18 mouse cellular contexts compared by ENCODE assay signal in the genomic region with DNA sequence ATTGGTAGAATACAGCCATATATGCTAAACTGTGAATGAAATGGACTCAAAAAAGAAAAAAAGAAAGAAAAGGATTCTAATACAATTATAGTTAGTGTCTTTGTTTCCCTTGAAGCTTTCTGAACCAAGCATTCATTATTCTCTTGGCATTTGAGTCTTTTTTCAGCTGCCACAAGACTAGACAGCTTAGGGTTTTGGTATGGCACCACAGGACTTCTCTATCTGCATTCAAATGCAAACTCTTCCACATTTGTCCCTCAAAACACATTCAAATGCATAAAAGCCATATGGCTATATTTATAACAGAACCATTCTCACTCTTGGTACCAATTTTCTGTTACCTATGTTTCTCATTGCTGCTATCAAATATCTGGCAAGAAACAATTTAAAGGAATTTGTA.
A peak's percentile ranks its signal among the peaks of the same experiment; 100 is the strongest.
DNase-seq lines count a peak whose midpoint lies in the region; ATAC-seq lines count a peak whose summit lies in the region.
"Had no signal": no experiment of that assay in that cellular context is flagged by ENCODE, and none has a peak within 500 bp of the region (broad histone marks: within the 10 kb centered on the region; RNA-seq: fewer than 3 reads in every experiment).

No protein-coding gene starts in this region.

- no peaks in the 10 kb centered on the region for H3K4me1 ChIP-seq in forebrain, embryonic 13.5 days
- no peaks in the 10 kb centered on the region for H3K4me1 ChIP-seq in forebrain, embryonic 16.5 days (replicated peaks; ENCODE audit: control insufficient read depth, insufficient read depth, low read length)
- no peaks in the 10 kb centered on the region for H3K4me1 ChIP-seq in hindbrain, embryonic 11.5 days (replicated peaks; ENCODE audit: control insufficient read depth, insufficient read depth, low read length)
- no peaks in the 10 kb centered on the region for H3K4me1 ChIP-seq in hindbrain, embryonic 14.5 days (replicated peaks; ENCODE audit: control insufficient read depth, insufficient read depth, low read length)
- no peaks in the 10 kb centered on the region for H3K4me1 ChIP-seq in midbrain, embryonic 12.5 days
- no peaks in the 10 kb centered on the region for H3K4me1 ChIP-seq in midbrain, embryonic 13.5 days (replicated peaks)
- H3K4me1 ChIP-seq: embryonic facial prominence, embryonic 10.5 days; embryonic facial prominence, embryonic 12.5 days had no signal

- H3K27ac ChIP-seq in forebrain, embryonic 13.5 days: no peak overlapping the region
- H3K27ac ChIP-seq in forebrain, embryonic 16.5 days (ENCODE audit: low read length): no peak overlapping the region
- H3K27ac ChIP-seq in hindbrain, embryonic 11.5 days (ENCODE audit: low read depth, low read length): no peak overlapping the region
- H3K27ac ChIP-seq in hindbrain, embryonic 14.5 days: no peak overlapping the region
- H3K27ac ChIP-seq in midbrain, embryonic 12.5 days (replicated peaks): no peak overlapping the region
- no peak overlapping the region for H3K27ac ChIP-seq in midbrain, embryonic 13.5 days
- H3K27ac ChIP-seq: embryonic facial prominence, embryonic 10.5 days; embryonic facial prominence, embryonic 12.5 days had no signal

- no peaks in the 10 kb centered on the region for H3K36me3 ChIP-seq in forebrain, embryonic 13.5 days (ENCODE audit: poor library complexity, severe bottlenecking)
- no peaks in the 10 kb centered on the region for H3K36me3 ChIP-seq in forebrain, embryonic 16.5 days (ENCODE audit: control insufficient read depth, insufficient read depth)
- H3K36me3 ChIP-seq in hindbrain, embryonic 11.5 days (ENCODE audit: control insufficient read depth, insufficient read depth, low read length): no peaks in the 10 kb centered on the region
- no peaks in the 10 kb centered on the region for H3K36me3 ChIP-seq in hindbrain, embryonic 14.5 days (replicated peaks; ENCODE audit: control insufficient read depth, insufficient read depth)
- no peaks in the 10 kb centered on the region for H3K36me3 ChIP-seq in midbrain, embryonic 12.5 days
- no peaks in the 10 kb centered on the region for H3K36me3 ChIP-seq in midbrain, embryonic 13.5 days
- H3K36me3 ChIP-seq: embryonic facial prominence, embryonic 10.5 days; embryonic facial prominence, embryonic 12.5 days had no signal

- 0 out of 2 replicates have a peak, but pooled peaks have one; percentile 38 for ATAC-seq in forebrain, embryonic 13.5 days
- ATAC-seq in forebrain, embryonic 16.5 days: no peak
- ATAC-seq in hindbrain, embryonic 11.5 days (ENCODE audit: low FRiP score): 0 out of 2 replicates have a peak, but pooled peaks have one; percentile 18
- no peak for ATAC-seq in hindbrain, embryonic 14.5 days (ENCODE audit: low FRiP score)
- peak; percentile 61; the same call in 1 of the 2 replicates for ATAC-seq in midbrain, embryonic 12.5 days (ENCODE audit: low FRiP score, low read depth)
- ATAC-seq in midbrain, embryonic 13.5 days: no peak
- ATAC-seq: forebrain, postnatal 0 days had no signal

- no peak overlapping the region for H3K4me2 ChIP-seq in forebrain, embryonic 13.5 days
- no peak overlapping the region for H3K4me2 ChIP-seq in forebrain, embryonic 16.5 days (ENCODE audit: low read length)
- no peak overlapping the region for H3K4me2 ChIP-seq in hindbrain, embryonic 11.5 days (replicated peaks; ENCODE audit: low read depth, low read length)
- no peak overlapping the region for H3K4me2 ChIP-seq in hindbrain, embryonic 14.5 days (replicated peaks)
- no peak overlapping the region for H3K4me2 ChIP-seq in midbrain, embryonic 12.5 days (replicated peaks)
- H3K4me2 ChIP-seq in midbrain, embryonic 13.5 days (replicated peaks): no peak overlapping the region
- H3K4me2 ChIP-seq: embryonic facial prominence, embryonic 12.5 days had no signal

- DNase-seq in hindbrain, embryonic 11.5 days (ENCODE audit: low spot score): no peak
- no peak for DNase-seq in hindbrain, embryonic 14.5 days (ENCODE audit: low spot score)
- no peak for DNase-seq in urinary bladder, postnatal 4 days (ENCODE audit: low spot score in 2 of 2)
- DNase-seq: adrenal gland, adult 2 months; adrenal gland, postnatal 10 days; adrenal gland, postnatal 25 days; cerebellum, adult 11-12 months; cerebellum, adult 2 months; cerebellum, adult 9-10 months; cerebellum, postnatal 10 days; cerebellum, postnatal 25 days; forebrain, postnatal 0 days had no signal

- no peak overlapping the region for H3K9ac ChIP-seq in forebrain, embryonic 13.5 days
- no peak overlapping the region for H3K9ac ChIP-seq in forebrain, embryonic 16.5 days (replicated peaks; ENCODE audit: low read depth, low read length)
- no peak overlapping the region for H3K9ac ChIP-seq in hindbrain, embryonic 11.5 days (ENCODE audit: low read depth, low read length)
- no peak overlapping the region for H3K9ac ChIP-seq in hindbrain, embryonic 14.5 days
- H3K9ac ChIP-seq in midbrain, embryonic 12.5 days (replicated peaks): no peak overlapping the region
- H3K9ac ChIP-seq in midbrain, embryonic 13.5 days (replicated peaks): no peak overlapping the region
- H3K9ac ChIP-seq: embryonic facial prominence, embryonic 12.5 days; forebrain, postnatal 0 days had no signal

- H3K9me3 ChIP-seq in forebrain, embryonic 13.5 days (replicated peaks): no peaks in the 10 kb centered on the region
- no peaks in the 10 kb centered on the region for H3K9me3 ChIP-seq in forebrain, embryonic 16.5 days (ENCODE audit: control insufficient read depth, low read length)
- H3K9me3 ChIP-seq in hindbrain, embryonic 11.5 days (ENCODE audit: control insufficient read depth, low read length): no peaks in the 10 kb centered on the region
- H3K9me3 ChIP-seq in hindbrain, embryonic 14.5 days (ENCODE audit: control insufficient read depth, low read length): no peaks in the 10 kb centered on the region
- no peaks in the 10 kb centered on the region for H3K9me3 ChIP-seq in midbrain, embryonic 12.5 days
- no peaks in the 10 kb centered on the region for H3K9me3 ChIP-seq in midbrain, embryonic 13.5 days
- H3K9me3 ChIP-seq: embryonic facial prominence, embryonic 10.5 days; embryonic facial prominence, embryonic 12.5 days had no signal

- no peaks in the 10 kb centered on the region for H3K27me3 ChIP-seq in forebrain, embryonic 13.5 days
- H3K27me3 ChIP-seq in forebrain, embryonic 16.5 days (replicated peaks; ENCODE audit: control insufficient read depth, insufficient read depth, low read length): no peaks in the 10 kb centered on the region
- no peaks in the 10 kb centered on the region for H3K27me3 ChIP-seq in hindbrain, embryonic 11.5 days (ENCODE audit: control insufficient read depth, insufficient read depth, low read length)
- no peaks in the 10 kb centered on the region for H3K27me3 ChIP-seq in hindbrain, embryonic 14.5 days (ENCODE audit: control insufficient read depth, insufficient read depth, low read length)
- no peaks in the 10 kb centered on the region for H3K27me3 ChIP-seq in midbrain, embryonic 12.5 days
- no peaks in the 10 kb centered on the region for H3K27me3 ChIP-seq in midbrain, embryonic 13.5 days
- H3K27me3 ChIP-seq: embryonic facial prominence, embryonic 12.5 days had no signal

- H3K4me3 ChIP-seq in forebrain, embryonic 13.5 days: no peak overlapping the region
- no peak overlapping the region for H3K4me3 ChIP-seq in forebrain, embryonic 16.5 days (replicated peaks; ENCODE audit: low read length)
- no peak overlapping the region for H3K4me3 ChIP-seq in hindbrain, embryonic 11.5 days (ENCODE audit: low read depth, low read length)
- no peak overlapping the region for H3K4me3 ChIP-seq in hindbrain, embryonic 14.5 days (replicated peaks; ENCODE audit: low read length)
- H3K4me3 ChIP-seq in midbrain, embryonic 12.5 days: no peak overlapping the region
- H3K4me3 ChIP-seq in midbrain, embryonic 13.5 days (replicated peaks): no peak overlapping the region
- H3K4me3 ChIP-seq: embryonic facial prominence, embryonic 10.5 days; embryonic facial prominence, embryonic 12.5 days had no signal

Comparison
In these comparisons a context has a peak if more than half of its experiments do, and no peak if none do; other contexts are left out.
1. ATAC-seq: peak in forebrain, embryonic 13.5 days (single experiment), hindbrain, embryonic 11.5 days (single experiment) and midbrain, embryonic 12.5 days (single experiment); none in forebrain, embryonic 16.5 days (single experiment), hindbrain, embryonic 14.5 days (single experiment) and midbrain, embryonic 13.5 days (single experiment).